Mouse (Mus musculus): ENCODE results near the gene Inca1. TPM values are rescaled to one million over a fixed set of nuclear protein-coding genes. Genes with fewer than 3 reads are reported as not detected.

Gene Inca1
- total and polyA plus RNA-seq, 3 experiments: 1.7 to 3.8 (median 3.4) TPM

GRCm38 (mm10) chr11:70652884-70653344 lies 47.0 kb downstream of the Inca1 start:
- no peak for DNase-seq (ENCODE audit: extremely low read depth)
- Histone ChIP-seq H3K4me2 (ENCODE audit: insufficient read depth, low read depth, poor library complexity, severe bottlenecking) (peak overlapping the region; percentile 87), H3K4me3 (replicated peaks in 1 of 3; ENCODE audit: low read depth in 2 of 3, low read length in 2 of 3, poor library complexity in 1 of 3) (peak overlapping the region; percentile 74 to 99 (median 78)), H3K36me3 (replicated peaks in 1 of 2; ENCODE audit: control insufficient read depth in 1 of 2, insufficient read depth in 1 of 2, low read length in 1 of 2) (peaks cover 38 to 49% of the 10 kb centered on the region in 2 experiments), H3K27me3 (replicated peaks) (no peaks in the 10 kb centered on the region), H3K4me1 (ENCODE audit: control insufficient read depth in 1 of 2, insufficient read depth in 2 of 2) (peaks cover 24 to 62% of the 10 kb centered on the region in 2 experiments), H3K9ac (ENCODE audit: insufficient read depth, low read depth) (peak overlapping the region; percentile 99), H3K27ac (ENCODE audit: insufficient read depth, low read depth) (peak overlapping the region; percentile 35), H3K9me3 (replicated peaks; ENCODE audit: low read length) (no peaks in the 10 kb centered on the region), H3K79me2 (replicated peaks; ENCODE audit: control insufficient read depth, extremely low read depth, insufficient read depth, poor library complexity, severe bottlenecking) (peaks cover 65% of the 10 kb centered on the region)
- in situ Hi-C loops (cut with MboI; ENCODE audit: low pct_ligation_motif_present, low pct_unique_long_range_greater_than_20kb, low sequenced_read_pairs): no loop called here
- TF ChIP-seq GABPA (IDR thresholded peaks at IDR 0.05; ENCODE audit: insufficient replicate concordance, low read depth, low read length): no peak
- peak; percentile 88 for TF ChIP-seq POLR2AphosphoS2 (IDR thresholded peaks at IDR 0.05; ENCODE audit: low read depth, low read length)
- dilution Hi-C loops (cut with MboI; ENCODE audit: extremely low pct_ligation_motif_present, extremely low pct_unique_long_range_greater_than_20kb, low sequenced_read_pairs): no loop called here

DNA sequence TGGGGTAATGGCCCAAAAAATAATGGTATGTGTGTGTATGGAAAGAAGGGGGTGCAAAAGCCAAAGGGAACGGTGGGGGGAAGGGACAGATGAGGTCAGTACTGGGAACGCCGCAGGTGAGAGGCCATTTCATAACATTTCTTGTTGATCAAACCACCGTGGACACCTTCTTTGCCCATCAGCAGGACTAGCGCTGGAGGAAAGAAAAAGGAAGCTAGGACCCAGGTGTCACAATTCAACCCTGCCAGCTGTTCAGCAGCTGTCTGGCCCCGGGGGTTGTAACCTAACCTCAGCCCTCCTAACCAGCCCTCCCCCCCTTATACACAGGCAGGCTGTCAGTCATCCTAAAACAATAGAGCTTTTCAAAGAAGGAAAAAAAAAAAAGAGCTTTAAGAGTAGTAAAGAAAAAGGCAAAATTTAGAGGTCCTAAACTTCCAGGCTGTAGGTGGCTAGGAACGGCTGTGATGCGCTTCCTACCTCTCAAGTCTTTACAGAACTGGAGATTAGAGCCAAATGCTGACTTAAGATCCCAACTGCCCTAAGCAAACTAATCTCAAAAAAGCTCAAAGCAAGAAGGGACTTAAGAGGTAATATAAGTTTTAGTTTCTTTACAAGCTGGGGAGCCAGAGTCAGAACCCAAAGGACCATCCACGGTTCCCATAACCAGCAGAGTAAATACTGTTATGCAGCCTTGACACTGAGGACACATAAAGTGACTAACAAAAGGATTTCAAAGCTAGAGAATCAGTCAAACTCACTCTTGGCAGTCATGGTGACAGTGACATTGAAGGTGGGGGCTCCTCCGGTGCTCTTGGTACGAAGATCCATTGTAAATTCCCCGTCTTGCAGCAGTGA lies 47.7 kb downstream of the Inca1 start:
- H3K79me2 ChIP-seq (replicated peaks; ENCODE audit: control insufficient read depth, extremely low read depth, insufficient read depth, poor library complexity, severe bottlenecking): peaks cover 70% of the 10 kb centered on the region
- H3K4me2 ChIP-seq (ENCODE audit: insufficient read depth, low read depth, poor library complexity, severe bottlenecking): peak overlapping the region; percentile 87
- H3K36me3 ChIP-seq (replicated peaks in 1 of 2; ENCODE audit: control insufficient read depth in 1 of 2, insufficient read depth in 1 of 2, low read length in 1 of 2): peaks cover 38 to 49% of the 10 kb centered on the region in 2 experiments
- H3K4me3 ChIP-seq (replicated peaks in 1 of 3; ENCODE audit: low read depth in 2 of 3, low read length in 2 of 3, poor library complexity in 1 of 3): peak overlapping the region; percentile 74 to 99 (median 78)
- H3K27me3 ChIP-seq (replicated peaks): no peaks in the 10 kb centered on the region
- peak; percentile 71; the same call in 1 of the 2 replicates for TF ChIP-seq ETS1 (conservative IDR thresholded peaks at IDR 0.05; ENCODE audit: low read depth, low read length)
- peak; percentile 57; the same call in 1 of the 2 replicates for TF ChIP-seq SIN3A (IDR thresholded peaks at IDR 0.05; ENCODE audit: low read length)
- no peak for TF ChIP-seq JUN (IDR thresholded peaks at IDR 0.05; ENCODE audit: insufficient read depth, low read depth, low read length)
- H3K27ac ChIP-seq (ENCODE audit: insufficient read depth, low read depth): peak overlapping the region; percentile 35
- DNase-seq (ENCODE audit: extremely low read depth): peak; percentile 68
- dilution Hi-C loops (cut with MboI; ENCODE audit: extremely low pct_ligation_motif_present, extremely low pct_unique_long_range_greater_than_20kb, low sequenced_read_pairs): no loop called here
- H3K9me3 ChIP-seq (replicated peaks; ENCODE audit: low read length): no peaks in the 10 kb centered on the region
- in situ Hi-C loops (cut with MboI; ENCODE audit: low pct_ligation_motif_present, low pct_unique_long_range_greater_than_20kb, low sequenced_read_pairs): no loop called here
- peak overlapping the region; percentile 99 for H3K9ac ChIP-seq (ENCODE audit: insufficient read depth, low read depth)
- H3K4me1 ChIP-seq (ENCODE audit: control insufficient read depth in 1 of 2, insufficient read depth in 2 of 2): peaks cover 24 to 56% of the 10 kb centered on the region in 2 experiments

DNA sequence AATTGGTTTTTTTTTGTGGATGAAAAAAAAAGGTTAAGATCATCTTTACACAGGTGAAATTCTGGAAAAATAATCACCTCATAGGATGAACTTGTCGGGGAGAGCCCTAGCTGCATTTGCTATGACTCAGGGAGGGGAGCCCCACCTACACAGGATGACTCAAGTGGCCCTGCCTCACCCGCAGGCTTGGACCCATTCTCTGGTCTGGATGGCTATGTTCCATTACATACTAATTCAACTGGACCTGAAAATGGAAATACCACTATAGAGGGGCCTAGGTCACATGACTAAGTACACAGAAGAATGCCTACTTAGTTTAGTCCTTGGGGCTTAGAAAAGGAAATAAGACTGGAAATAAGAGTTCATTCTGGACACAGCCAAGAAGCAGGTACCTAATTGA lies 48.6 kb downstream of the Inca1 start:
- Histone ChIP-seq H3K79me2 (replicated peaks; ENCODE audit: control insufficient read depth, extremely low read depth, insufficient read depth, poor library complexity, severe bottlenecking) (peaks cover 70% of the 10 kb centered on the region), H3K36me3 (replicated peaks in 1 of 2; ENCODE audit: control insufficient read depth in 1 of 2, insufficient read depth in 1 of 2, low read length in 1 of 2) (peaks cover 38 to 49% of the 10 kb centered on the region in 2 experiments), H3K9ac (ENCODE audit: insufficient read depth, low read depth) (peak overlapping the region; percentile 99), H3K4me3 (replicated peaks in 1 of 3; ENCODE audit: low read depth in 2 of 3, low read length in 2 of 3, poor library complexity in 1 of 3) (peak overlapping the region in 1 of 3 experiments; percentile 26), H3K27me3 (replicated peaks) (no peaks in the 10 kb centered on the region), H3K27ac (ENCODE audit: insufficient read depth, low read depth) (0 out of 2 replicates have a peak overlapping the region, but pooled peaks have one; percentile 2), H3K4me2 (ENCODE audit: insufficient read depth, low read depth, poor library complexity, severe bottlenecking) (peak overlapping the region; percentile 87; the same call in 1 of the 2 replicates), H3K9me3 (replicated peaks; ENCODE audit: low read length) (no peaks in the 10 kb centered on the region), H3K4me1 (ENCODE audit: control insufficient read depth in 1 of 2, insufficient read depth in 2 of 2) (peaks cover 18 to 47% of the 10 kb centered on the region in 2 experiments)
- in situ Hi-C loops (cut with MboI; ENCODE audit: low pct_ligation_motif_present, low pct_unique_long_range_greater_than_20kb, low sequenced_read_pairs) (no loop called here), dilution Hi-C loops (cut with MboI; ENCODE audit: extremely low pct_ligation_motif_present, extremely low pct_unique_long_range_greater_than_20kb, low sequenced_read_pairs) (no loop called here)
- DNase-seq (ENCODE audit: extremely low read depth): peak; percentile 73
- peak; percentile 53; the same call in 1 of the 2 replicates for TF ChIP-seq MXI1 (IDR thresholded peaks at IDR 0.05; ENCODE audit: low read depth, low read length)
- no peak for TF ChIP-seq PAX5 (IDR thresholded peaks at IDR 0.05; ENCODE audit: low read length)
- no peak for TF ChIP-seq MYC (IDR thresholded peaks at IDR 0.05; ENCODE audit: low read depth, low read length)
- peak; percentile 85 for TF ChIP-seq ETS1 (conservative IDR thresholded peaks at IDR 0.05; ENCODE audit: low read depth, low read length)
- no peak for TF ChIP-seq ELF1 (IDR thresholded peaks at IDR 0.05; ENCODE audit: low read depth, low read length)
- peak; percentile 77 for TF ChIP-seq BHLHE40 (IDR thresholded peaks at IDR 0.05; ENCODE audit: low read depth, low read length)
- TF ChIP-seq CHD2 (IDR thresholded peaks at IDR 0.05; ENCODE audit: low read length): peak; percentile 67; the same call in 1 of the 2 replicates
- TF ChIP-seq E2F4 (IDR thresholded peaks at IDR 0.05; ENCODE audit: insufficient replicate concordance, low read depth, low read length): no peak
- peak; percentile 69; the same call in 1 of the 2 replicates for TF ChIP-seq ZMIZ1 (IDR thresholded peaks at IDR 0.05; ENCODE audit: low read depth, low read length)
- peak; percentile 91 for TF ChIP-seq SIN3A (IDR thresholded peaks at IDR 0.05; ENCODE audit: low read length)
- 0 out of 2 replicates have a peak, but pooled peaks have one; percentile 36 for TF ChIP-seq MAX (IDR thresholded peaks at IDR 0.05; ENCODE audit: low read length)
- peak; percentile 50 for TF ChIP-seq USF1 (IDR thresholded peaks at IDR 0.05; ENCODE audit: low read depth, low read length)
- no peak for TF ChIP-seq NELFE (IDR thresholded peaks at IDR 0.05; ENCODE audit: low read depth, low read length)
- no peak for TF ChIP-seq POLR2AphosphoS2 (IDR thresholded peaks at IDR 0.05; ENCODE audit: low read depth, low read length)
- TF ChIP-seq HCFC1 (IDR thresholded peaks at IDR 0.05; ENCODE audit: low read depth, low read length): no peak
- TF ChIP-seq NRF1 (IDR thresholded peaks at IDR 0.05; ENCODE audit: low read depth, low read length): no peak
- TF ChIP-seq JUND (conservative IDR thresholded peaks at IDR 0.05; ENCODE audit: low read depth, low read length): no peak; the same call in 1 of the 2 replicates
- TF ChIP-seq MAZ (IDR thresholded peaks at IDR 0.05; ENCODE audit: low read depth, low read length): no peak
- TF ChIP-seq CHD1 (IDR thresholded peaks at IDR 0.05; ENCODE audit: low read depth, low read length): peak; percentile 93; the same call in 1 of the 2 replicates
- TF ChIP-seq ZC3H11A (IDR thresholded peaks at IDR 0.05; ENCODE audit: low read depth, low read length): no peak
